Mouse (Mus musculus) gastrocnemius, adult 2 months (tissue): Measurements from ENCODE around the gene Glt1d1. TPM values are rescaled to one million over a fixed set of nuclear protein-coding genes. Genes with fewer than 3 reads are reported as not detected.
A peak's percentile ranks its signal among the peaks of the same experiment; 100 is the strongest.

Source experiments
- DNase-seq: peaks from one replicate; pipeline ENCODE4 v3.0.0; 2022
- H3K27ac ChIP-seq: fragments of 200-600 bp; 2 replicates; pipeline ENCODE4 v1.8.1; 2022; ENCODE audit warnings: mild to moderate bottlenecking
- H3K4me3 ChIP-seq: fragments of 200-600 bp; 2 replicates; pipeline ENCODE4 v1.8.1; 2022; ENCODE audit warnings: mild to moderate bottlenecking, moderate library complexity
- CTCF ChIP-seq: fragments of 200-600 bp; IDR thresholded peaks from 2 replicates; pipeline ENCODE4 v1.8.1; 2022; ENCODE audit warnings: antibody characterized with exemption, mild to moderate bottlenecking, moderate library complexity
- intact Hi-C: fragments of 180-260 bp; cut with DNase I; formaldehyde crosslinking; loops from one replicate; pipeline ENCODE4 v1.15.1; 2025
- total RNA-seq, 2 experiments: library from RNA; stranded (reverse); gene quantifications; 2 replicates each; pipeline ENCODE4 v1.2.3; 2021

Glt1d1 gene
- total RNA-seq, 2 experiments from 2014 or later: not detected

DNA sequence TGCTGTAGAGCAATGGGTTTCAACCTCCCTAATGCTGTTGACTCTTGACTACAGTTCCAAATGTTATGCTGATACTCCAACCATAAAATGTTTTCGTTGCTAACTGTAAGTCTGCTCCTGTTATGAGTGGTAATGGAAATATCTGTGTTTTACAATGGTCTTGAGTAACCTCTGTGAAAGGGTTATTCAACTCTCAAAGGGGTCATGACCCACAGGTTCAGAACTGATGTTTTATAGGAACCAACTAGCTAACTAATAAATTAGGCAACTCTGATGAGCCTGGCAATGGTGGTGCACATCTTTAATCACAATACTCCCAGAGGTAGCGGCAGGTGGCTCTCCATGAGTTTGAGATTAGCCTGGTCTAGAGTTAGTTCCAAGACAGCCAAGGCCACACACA is 6.1 kb downstream of the Glt1d1 start:
- TF ChIP-seq CTCF: no peak
- Histone ChIP-seq H3K4me3 (no peak overlapping the region), H3K27ac (no peak overlapping the region)
- intact Hi-C loops: no loop called here
- DNase-seq: no peak

DNA sequence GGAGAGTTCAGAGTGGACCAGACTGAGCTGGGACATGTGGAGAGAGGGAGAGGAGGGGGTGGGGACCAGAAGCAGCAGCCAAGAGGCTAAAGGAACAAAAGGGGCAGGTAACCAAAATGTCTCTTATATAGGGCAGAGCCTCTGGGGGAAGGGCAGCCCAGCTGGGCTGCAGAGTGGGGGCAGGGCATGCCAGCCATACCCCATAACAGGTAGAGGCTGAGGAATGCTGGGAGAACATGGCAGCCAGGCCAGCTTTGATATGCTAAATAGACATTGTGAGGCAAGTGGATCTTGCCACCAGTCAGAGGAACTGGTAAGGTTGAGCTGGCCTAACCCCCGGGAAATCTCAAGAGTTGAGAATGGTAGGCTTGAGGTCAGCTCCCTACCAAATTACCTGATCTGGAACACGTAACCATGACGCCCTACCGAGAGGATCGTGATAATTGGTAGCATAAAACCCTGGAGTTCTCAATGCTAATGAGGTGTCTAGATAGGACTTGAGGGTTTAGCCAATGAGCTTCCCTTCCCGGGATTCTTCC is 7.1 kb downstream of the Glt1d1 start:
- no peak for DNase-seq
- intact Hi-C loops: no loop called here
- Histone ChIP-seq H3K4me3 (no peak overlapping the region), H3K27ac (no peak overlapping the region)
- no peak for TF ChIP-seq CTCF

DNA sequence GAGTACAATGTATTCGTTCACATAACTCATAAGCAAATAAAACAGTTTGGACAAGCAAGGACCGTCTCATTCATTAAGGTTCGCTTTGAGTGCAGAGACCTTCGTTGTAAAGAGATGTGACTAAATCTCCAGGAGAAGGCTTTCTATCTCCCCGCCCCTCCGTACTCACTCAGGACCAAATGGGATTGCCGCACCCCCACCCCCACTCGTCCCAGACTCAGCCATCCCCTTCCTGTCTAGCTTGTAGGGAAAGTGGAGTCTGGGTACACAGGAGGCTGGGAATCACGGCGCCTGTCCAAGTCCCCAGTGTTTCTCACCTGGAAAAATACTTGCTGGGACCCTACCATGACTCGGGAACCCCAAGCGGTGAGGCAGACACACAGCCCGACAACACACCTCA is 7.6 kb downstream of the Glt1d1 start:
- no peak for DNase-seq
- Histone ChIP-seq H3K4me3 (no peak overlapping the region), H3K27ac (no peak overlapping the region)
- no peak for TF ChIP-seq CTCF
- intact Hi-C loops: no loop called here

DNA sequence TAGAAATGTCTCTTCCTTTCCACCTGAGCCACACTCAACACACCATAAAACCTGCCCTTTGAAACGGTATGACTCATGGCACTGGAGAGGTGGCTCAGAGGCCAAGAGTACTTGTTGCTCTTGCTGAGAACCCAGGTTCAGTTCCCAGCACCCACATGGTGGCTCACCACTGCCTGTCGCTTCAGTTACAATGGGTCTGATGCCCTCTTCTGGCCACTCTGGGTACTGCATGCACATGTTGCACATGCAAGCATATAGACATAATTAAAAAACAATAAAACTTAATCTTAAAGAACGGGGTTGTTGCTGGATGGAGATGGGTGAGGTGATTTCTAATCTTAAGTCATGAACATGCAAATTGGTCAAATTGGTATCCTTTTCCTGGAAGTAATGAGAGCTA is 8.3 kb downstream of the Glt1d1 start:
- no peak overlapping the region for H3K4me3 ChIP-seq
- no peak overlapping the region for H3K27ac ChIP-seq
- DNase-seq: no peak
- intact Hi-C loops: no loop called here
- TF ChIP-seq CTCF: peak; percentile 26; the same call in 1 of the 2 replicates

DNA sequence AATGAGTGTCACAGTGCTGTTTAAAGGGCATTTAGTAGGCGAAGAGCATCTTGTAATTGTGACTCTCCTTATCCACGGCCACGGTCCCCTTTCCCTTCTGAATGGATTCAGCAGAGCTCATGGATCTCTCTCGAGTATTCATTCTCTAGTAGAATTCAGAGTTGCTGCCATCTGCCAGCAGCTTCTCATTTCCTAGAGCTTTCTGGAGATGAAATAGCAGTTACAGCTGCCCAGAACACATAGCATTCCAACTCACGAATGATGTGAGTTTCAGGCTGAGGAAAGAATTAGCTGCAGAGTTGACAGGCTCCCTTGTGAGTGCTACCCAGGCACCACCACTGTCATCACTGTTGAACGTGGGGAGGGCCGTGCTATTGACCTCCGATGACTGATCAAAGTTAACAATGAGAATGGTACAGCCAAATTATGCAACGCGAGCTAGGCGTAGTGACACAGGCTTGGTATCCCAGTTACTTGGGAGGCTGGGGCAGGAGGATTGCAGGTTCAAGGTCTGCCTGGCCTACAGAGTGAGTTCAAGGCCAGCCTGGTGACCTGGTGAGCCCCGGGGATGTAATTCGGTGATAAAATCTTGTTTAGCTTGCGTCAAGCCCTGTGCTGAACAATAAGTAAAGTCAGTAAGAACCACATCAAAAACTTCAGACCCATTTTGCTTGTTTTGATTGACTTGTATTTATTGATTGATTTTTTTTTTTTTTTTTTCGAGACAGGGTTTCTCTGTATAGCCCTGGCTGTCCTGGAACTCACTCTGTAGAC is 9.3 kb downstream of the Glt1d1 start:
- Histone ChIP-seq H3K4me3 (no peak overlapping the region), H3K27ac (no peak overlapping the region)
- no peak for DNase-seq
- TF ChIP-seq CTCF: no peak
- intact Hi-C loops: no loop called here

DNA sequence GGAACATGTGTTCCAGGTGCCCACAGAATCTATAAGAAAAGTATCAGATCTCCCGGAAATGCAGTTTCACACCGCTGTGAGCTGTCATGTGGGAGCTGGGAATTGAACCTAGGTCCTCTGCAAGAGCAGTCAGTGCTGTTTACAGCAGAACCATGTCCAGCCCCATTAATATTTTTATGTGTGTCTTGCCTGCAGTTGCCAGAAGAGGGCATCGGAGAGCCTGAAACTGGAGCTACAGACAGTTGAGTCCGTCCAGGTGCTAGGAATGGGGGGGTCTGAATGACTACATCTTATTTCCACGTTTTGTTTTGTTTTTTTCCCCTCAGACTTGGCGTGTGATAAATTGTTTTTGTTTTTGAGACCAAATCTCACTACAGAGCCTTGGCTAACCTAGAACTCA is 16.0 kb downstream of the Glt1d1 start:
- no peak overlapping the region for H3K4me3 ChIP-seq
- TF ChIP-seq CTCF: peak; percentile 30; the same call in 1 of the 2 replicates
- intact Hi-C loops: loop anchor here (5.0 kb wide), 1 partner anchor 56 kb away; no protein-coding TSS in a partner anchor
- DNase-seq: no peak
- no peak overlapping the region for H3K27ac ChIP-seq

DNA sequence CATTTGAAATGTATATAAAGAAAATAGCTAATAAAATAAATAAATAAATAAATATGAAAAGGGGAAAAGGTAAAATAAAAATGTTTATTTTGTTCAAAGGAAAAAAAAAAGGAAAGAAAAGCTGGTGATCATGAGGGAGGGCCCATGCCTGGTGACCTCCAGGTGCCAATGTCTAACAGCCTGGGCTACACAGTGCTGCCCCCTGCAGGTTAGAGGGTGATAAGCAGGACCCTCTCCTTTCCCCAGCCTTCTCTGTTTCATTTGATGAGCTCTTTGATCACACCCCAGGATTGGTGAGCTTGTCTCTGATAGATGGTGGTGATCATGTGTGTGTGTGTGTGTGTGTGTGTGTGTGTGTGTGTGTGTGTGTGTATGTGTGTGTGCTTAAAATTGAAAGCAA is 17.0 kb downstream of the Glt1d1 start:
- TF ChIP-seq CTCF: peak; percentile 49
- peak; percentile 36 for DNase-seq
- intact Hi-C loops: loop anchor here (5.0 kb wide), 1 partner anchor 57 kb away; no protein-coding TSS in a partner anchor
- Histone ChIP-seq H3K4me3 (no peak overlapping the region), H3K27ac (no peak overlapping the region)

DNA sequence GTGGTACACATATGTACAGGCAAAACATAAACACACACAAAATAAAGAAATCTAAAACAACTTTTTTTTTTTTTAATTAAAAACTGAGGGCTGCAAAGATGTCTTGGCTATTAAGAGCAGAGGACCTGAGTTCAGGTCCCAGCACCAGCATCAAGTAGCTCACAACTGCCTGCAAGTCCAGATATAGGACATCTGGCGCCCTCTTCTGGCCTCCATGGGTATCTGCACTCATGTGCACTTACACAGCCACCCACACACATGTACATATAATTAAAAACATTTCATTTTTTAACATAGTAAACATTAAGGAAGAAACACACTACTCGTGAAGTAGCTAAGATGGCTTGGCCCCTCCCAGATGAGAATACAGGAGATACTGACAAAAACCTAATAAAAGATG is 26.2 kb downstream of the Glt1d1 start:
- TF ChIP-seq CTCF: no peak
- DNase-seq: no peak
- no peak overlapping the region for H3K27ac ChIP-seq
- intact Hi-C loops: no loop called here
- H3K4me3 ChIP-seq: no peak overlapping the region

DNA sequence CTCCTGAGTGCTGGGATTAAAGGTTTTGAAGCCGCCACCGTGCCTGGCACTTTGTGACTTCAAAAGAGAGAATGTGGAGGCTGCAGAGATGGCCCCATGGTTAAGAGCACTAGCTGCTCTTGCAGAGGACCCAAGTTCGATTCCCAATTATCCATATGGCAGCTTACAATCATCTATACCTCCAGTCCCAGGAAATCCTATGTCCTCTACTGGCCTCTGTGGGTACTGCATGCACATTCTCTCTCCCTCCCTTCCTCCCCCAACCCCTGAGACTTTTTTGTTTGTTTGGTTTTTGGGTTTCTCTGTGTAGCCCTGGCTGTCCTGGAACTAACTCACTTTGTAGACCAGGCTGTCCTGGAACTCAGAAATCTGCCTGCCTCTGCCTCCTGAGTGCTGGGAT is 27.2 kb downstream of the Glt1d1 start:
- intact Hi-C loops: no loop called here
- Histone ChIP-seq H3K27ac (no peak overlapping the region), H3K4me3 (no peak overlapping the region)
- no peak for DNase-seq
- peak; percentile 33 for TF ChIP-seq CTCF

DNA sequence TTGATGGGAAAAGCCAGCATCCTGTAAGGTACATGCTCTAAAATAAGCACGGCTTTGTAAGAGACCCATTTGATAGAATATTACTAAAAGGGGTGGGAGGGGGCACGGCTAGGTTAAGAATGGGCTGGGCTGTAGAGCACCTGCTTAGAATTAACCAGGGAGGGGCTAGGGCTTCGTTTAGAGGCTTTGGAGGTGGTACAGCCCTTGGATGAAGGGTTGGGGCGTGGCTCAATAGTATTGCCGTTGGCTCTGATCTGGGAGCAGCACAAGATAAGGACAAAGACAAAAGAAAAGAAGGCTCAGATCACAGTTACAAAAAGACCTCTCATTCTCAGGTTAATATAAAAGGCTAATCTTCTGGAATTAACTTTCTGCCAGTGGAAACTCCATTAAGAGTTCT is 28.2 kb downstream of the Glt1d1 start:
- DNase-seq: no peak
- Histone ChIP-seq H3K4me3 (no peak overlapping the region), H3K27ac (no peak overlapping the region)
- TF ChIP-seq CTCF: no peak
- intact Hi-C loops: no loop called here

DNA sequence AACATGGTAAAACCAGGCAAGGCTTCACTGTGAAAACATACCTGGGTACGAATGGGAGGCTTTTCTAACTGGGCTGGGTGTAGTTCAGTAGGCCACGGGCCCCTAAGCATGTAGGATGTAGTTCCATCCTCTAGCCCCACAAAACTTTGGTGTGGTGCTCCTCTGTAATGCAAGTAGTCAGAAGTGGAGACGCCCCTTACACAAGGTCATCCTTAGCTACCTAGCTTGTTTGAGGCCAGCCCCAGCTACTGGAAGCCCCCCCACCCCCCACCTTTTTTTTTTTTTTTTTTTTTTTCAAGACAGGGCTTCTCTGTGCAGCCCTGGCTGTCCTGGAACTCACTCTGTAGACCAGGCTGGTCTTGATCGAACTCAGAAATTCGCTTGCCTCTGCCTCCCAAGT is 28.9 kb downstream of the Glt1d1 start:
- no peak for TF ChIP-seq CTCF
- H3K27ac ChIP-seq: no peak overlapping the region
- DNase-seq: no peak
- intact Hi-C loops: no loop called here
- H3K4me3 ChIP-seq: no peak overlapping the region

DNA sequence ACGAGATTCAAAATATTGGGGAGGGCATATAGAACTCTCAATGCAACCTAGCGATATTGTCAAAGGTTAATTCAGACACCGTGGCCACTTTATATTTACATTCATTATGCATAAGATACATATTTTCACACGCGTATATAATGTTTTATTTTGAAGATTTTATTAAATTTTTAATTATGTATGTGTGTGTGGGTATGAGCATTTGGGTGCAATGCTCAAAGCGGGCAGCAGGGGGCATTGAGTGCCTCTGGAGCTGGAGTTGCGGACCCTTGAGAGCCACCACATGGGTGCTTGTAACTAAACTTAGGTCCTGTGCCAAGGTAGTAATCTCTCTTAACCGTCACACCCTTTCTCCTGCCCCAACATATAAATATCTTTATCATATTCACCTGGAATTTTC is 41.9 kb downstream of the Glt1d1 start:
- Histone ChIP-seq H3K27ac (no peak overlapping the region), H3K4me3 (no peak overlapping the region)
- no peak for DNase-seq
- intact Hi-C loops: no loop called here
- TF ChIP-seq CTCF: 0 out of 2 replicates have a peak, but pooled peaks have one; percentile 13

DNA sequence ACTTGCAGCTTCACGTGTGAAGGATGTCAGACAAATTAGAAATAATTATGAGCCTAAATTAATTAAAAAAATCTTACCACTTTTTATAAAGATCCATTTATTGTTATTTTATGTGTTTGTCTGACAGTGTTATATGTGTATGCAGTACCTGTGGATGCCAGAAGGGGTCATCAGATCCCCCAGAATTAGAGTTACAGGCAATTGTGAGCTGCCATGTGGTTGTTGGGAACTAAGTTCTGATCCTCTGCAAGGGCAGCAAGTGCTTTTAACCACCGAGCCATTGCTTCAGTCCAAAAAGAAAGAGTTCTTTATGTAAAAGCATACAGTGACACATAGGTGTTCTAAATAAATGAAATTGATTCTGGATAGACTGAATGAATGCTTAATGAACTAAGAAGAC is 45.5 kb downstream of the Glt1d1 start:
- intact Hi-C loops: no loop called here
- TF ChIP-seq CTCF: no peak
- no peak overlapping the region for H3K4me3 ChIP-seq
- DNase-seq: no peak
- no peak overlapping the region for H3K27ac ChIP-seq

DNA sequence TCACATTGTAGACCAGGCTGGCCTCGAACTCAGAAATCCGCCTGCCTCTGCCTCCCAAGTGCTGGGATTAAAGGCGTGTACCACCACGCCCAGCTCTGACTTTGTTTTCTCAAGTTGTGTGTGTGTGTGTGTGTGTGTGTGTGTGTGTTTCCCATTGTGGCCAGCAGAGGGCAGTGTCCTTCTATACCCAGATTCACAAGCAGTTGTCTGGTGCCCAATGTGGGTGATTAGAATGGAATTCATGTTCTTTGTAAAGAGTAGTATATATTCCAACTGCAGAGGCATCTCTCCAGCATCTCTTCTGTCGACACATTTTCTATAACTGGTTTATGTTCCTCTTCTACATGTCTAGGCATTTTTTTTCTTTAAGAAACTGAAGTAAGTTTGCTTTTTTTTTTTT is 46.4 kb downstream of the Glt1d1 start:
- peak; percentile 11; the same call in 1 of the 2 replicates for TF ChIP-seq CTCF
- DNase-seq: no peak
- no peak overlapping the region for H3K4me3 ChIP-seq
- H3K27ac ChIP-seq: no peak overlapping the region
- intact Hi-C loops: no loop called here
